ENCODE assay signal across 11 mouse cellular contexts in genomic region chr19:5566316-5566715, GRCm38 (mm10). TPM values are rescaled to one million over a fixed set of nuclear protein-coding genes. Genes with fewer than 3 reads are reported as not detected.
DNase-seq lines count a peak whose midpoint lies in the region; ATAC-seq lines count a peak whose summit lies in the region.
"Had no signal": no experiment of that assay in that cellular context is flagged by ENCODE, and none has a peak within 500 bp of the region (broad histone marks: within the 10 kb centered on the region; RNA-seq: fewer than 3 reads in every experiment).

No protein-coding gene starts in this region.

- H3K4me2 ChIP-seq in embryonic facial prominence, embryonic 15.5 days (replicated peaks): peak overlapping the region; percentile 97; the same call in 1 of the 2 replicates
- no peak overlapping the region for H3K4me2 ChIP-seq in hindbrain, embryonic 11.5 days (replicated peaks; ENCODE audit: low read depth, low read length)
- no peak overlapping the region for H3K4me2 ChIP-seq in forebrain, embryonic 13.5 days

- peaks cover 27% of the 10 kb centered on the region for H3K27me3 ChIP-seq in embryonic facial prominence, embryonic 15.5 days
- H3K27me3 ChIP-seq in limb, embryonic 10.5 days (ENCODE audit: low read depth, poor library complexity, severe bottlenecking): peaks cover 79% of the 10 kb centered on the region
- peaks cover 38% of the 10 kb centered on the region for H3K27me3 ChIP-seq in hindbrain, embryonic 11.5 days (ENCODE audit: control insufficient read depth, insufficient read depth, low read length)
- peaks cover 51% of the 10 kb centered on the region for H3K27me3 ChIP-seq in forebrain, embryonic 13.5 days

- ATAC-seq in embryonic facial prominence, embryonic 15.5 days (ENCODE audit: insufficient number of reproducible peaks, low FRiP score, low TSS enrichment, low read depth): no peak
- ATAC-seq in hindbrain, embryonic 11.5 days (ENCODE audit: low FRiP score): no peak
- no peak for ATAC-seq in forebrain, embryonic 13.5 days
- ATAC-seq: lung, postnatal 0 days had no signal

- 53% methylated on average over 5 of the region's 5 CpGs for WGBS in embryonic facial prominence, embryonic 15.5 days
- WGBS in limb, embryonic 10.5 days: 42% methylated on average over 5 of the region's 5 CpGs
- WGBS in hindbrain, embryonic 11.5 days: 59% methylated on average over 5 of the region's 5 CpGs
- 57% methylated on average over 5 of the region's 5 CpGs for WGBS in forebrain, embryonic 13.5 days

- 0 out of 2 replicates have a peak overlapping the region, but pooled peaks have one; percentile 76 for H3K4me3 ChIP-seq in embryonic facial prominence, embryonic 15.5 days (replicated peaks)
- no peak overlapping the region for H3K4me3 ChIP-seq in limb, embryonic 10.5 days
- H3K4me3 ChIP-seq in hindbrain, embryonic 11.5 days (ENCODE audit: low read depth, low read length): no peak overlapping the region; the same call in 1 of the 2 replicates
- no peak overlapping the region for H3K4me3 ChIP-seq in forebrain, embryonic 13.5 days

- no peak overlapping the region for H3K27ac ChIP-seq in embryonic facial prominence, embryonic 15.5 days (replicated peaks)
- 0 out of 2 replicates have a peak overlapping the region, but pooled peaks have one; percentile 85 for H3K27ac ChIP-seq in limb, embryonic 10.5 days
- H3K27ac ChIP-seq in hindbrain, embryonic 11.5 days (ENCODE audit: low read depth, low read length): no peak overlapping the region
- H3K27ac ChIP-seq in forebrain, embryonic 13.5 days: no peak overlapping the region

- H3K9ac ChIP-seq in embryonic facial prominence, embryonic 15.5 days: no peak overlapping the region
- H3K9ac ChIP-seq in hindbrain, embryonic 11.5 days (ENCODE audit: low read depth, low read length): no peak overlapping the region
- H3K9ac ChIP-seq in forebrain, embryonic 13.5 days: no peak overlapping the region

- peaks cover 30% of the 10 kb centered on the region for H3K4me1 ChIP-seq in embryonic facial prominence, embryonic 15.5 days
- H3K4me1 ChIP-seq in limb, embryonic 10.5 days: peaks cover 33% of the 10 kb centered on the region
- peaks cover 2% of the 10 kb centered on the region for H3K4me1 ChIP-seq in hindbrain, embryonic 11.5 days (replicated peaks; ENCODE audit: control insufficient read depth, insufficient read depth, low read length)
- peaks cover 17% of the 10 kb centered on the region for H3K4me1 ChIP-seq in forebrain, embryonic 13.5 days

- peak; percentile 93 for DNase-seq in heart, adult 11 months
- no peak for DNase-seq in heart, adult 8-10 months (ENCODE audit: low spot score)
- DNase-seq in 416B (ENCODE audit: low read depth): peak; percentile 33
- no peak for DNase-seq in limb, embryonic 10.5 days (ENCODE audit: low spot score)
- DNase-seq in layer of hippocampus, postnatal 25 days (ENCODE audit: extremely low spot score in 1 of 2, low spot score in 1 of 2): no peak
- DNase-seq in hindbrain, embryonic 11.5 days (ENCODE audit: low spot score): no peak
- DNase-seq: gastrocnemius, postnatal 25 days had no signal

- H3K36me3 ChIP-seq in embryonic facial prominence, embryonic 15.5 days: peaks cover 20% of the 10 kb centered on the region
- H3K36me3 ChIP-seq in limb, embryonic 10.5 days: no peaks in the 10 kb centered on the region
- H3K36me3 ChIP-seq in hindbrain, embryonic 11.5 days (ENCODE audit: control insufficient read depth, insufficient read depth, low read length): no peaks in the 10 kb centered on the region
- H3K36me3 ChIP-seq in forebrain, embryonic 13.5 days (ENCODE audit: poor library complexity, severe bottlenecking): 0 out of 2 replicates have a peak, but pooled peaks cover 8% of the 10 kb centered on the region

- H3K9me3 ChIP-seq in embryonic facial prominence, embryonic 15.5 days (replicated peaks): no peaks in the 10 kb centered on the region
- no peaks in the 10 kb centered on the region for H3K9me3 ChIP-seq in limb, embryonic 10.5 days (replicated peaks)
- no peaks in the 10 kb centered on the region for H3K9me3 ChIP-seq in hindbrain, embryonic 11.5 days (ENCODE audit: control insufficient read depth, low read length)
- no peaks in the 10 kb centered on the region for H3K9me3 ChIP-seq in forebrain, embryonic 13.5 days (replicated peaks)

RNA-seq across cellular contexts. Expression of gene Ap5b1, which starts 1.5 kb away (rescaled TPM):
- total RNA-seq in heart, adult 8-10 months (2022): 1 to 10 TPM; 2.3 to 3.2 (median 2.7) TPM
- polyA plus RNA-seq in embryonic facial prominence, embryonic 15.5 days (2015; fragmentation: Nextera tagmentation; extraction: Ambion mirVana): 5.2 and 5.7 TPM in 2 replicates
- 1.2 and 1.4 TPM in 2 replicates for polyA plus RNA-seq in limb, embryonic 10.5 days (2016; fragmentation: Nextera tagmentation; extraction: Ambion mirVana)
- 1 to 10 TPM; 7.7 to 8.2 TPM for total RNA-seq in layer of hippocampus, postnatal 25 days (2021)
- polyA plus RNA-seq in hindbrain, embryonic 11.5 days (2014; fragmentation: Nextera tagmentation; extraction: Ambion mirVana): 1.4 and 1.5 TPM in 2 replicates
- polyA plus RNA-seq in forebrain, embryonic 13.5 days (2015; fragmentation: Nextera tagmentation; extraction: Ambion mirVana): 1.4 and 1.7 TPM in 2 replicates

RNA-seq across cellular contexts. Expression of gene Ovol1, which starts 5.9 kb away (rescaled TPM):
- not detected for total RNA-seq in heart, adult 8-10 months (2022)
- polyA plus RNA-seq in embryonic facial prominence, embryonic 15.5 days (2015; fragmentation: Nextera tagmentation; extraction: Ambion mirVana): 22.1 and 23.3 TPM in 2 replicates
- polyA plus RNA-seq in limb, embryonic 10.5 days (2016; fragmentation: Nextera tagmentation; extraction: Ambion mirVana): 0.74 and 0.86 TPM in 2 replicates
- total RNA-seq in layer of hippocampus, postnatal 25 days (2021): not detected
- polyA plus RNA-seq in hindbrain, embryonic 11.5 days (2014; fragmentation: Nextera tagmentation; extraction: Ambion mirVana): 0.40 and 0.52 TPM in 2 replicates
- 0.06 TPM in 1 of 2 replicates, not detected in the other for polyA plus RNA-seq in forebrain, embryonic 13.5 days (2015; fragmentation: Nextera tagmentation; extraction: Ambion mirVana)
- total RNA-seq: gastrocnemius, postnatal 25 days had no signal
- polyA plus RNA-seq: neural tube, embryonic 14.5 days had no signal

RNA-seq across cellular contexts. Expression of gene Rnaseh2c, which starts 35.4 kb away (rescaled TPM):
- total RNA-seq in heart, adult 8-10 months (2022): 10 to 100 TPM; 49.9 to 66.3 (median 64.9) TPM
- polyA plus RNA-seq in embryonic facial prominence, embryonic 15.5 days (2015; fragmentation: Nextera tagmentation; extraction: Ambion mirVana): 122 and 126 TPM in 2 replicates
- 197 and 205 TPM in 2 replicates for polyA plus RNA-seq in limb, embryonic 10.5 days (2016; fragmentation: Nextera tagmentation; extraction: Ambion mirVana)
- 10 to 100 TPM; 67.6 to 85.2 TPM for total RNA-seq in layer of hippocampus, postnatal 25 days (2021)
- polyA plus RNA-seq in hindbrain, embryonic 11.5 days (2014; fragmentation: Nextera tagmentation; extraction: Ambion mirVana): 143 and 148 TPM in 2 replicates
- polyA plus RNA-seq in forebrain, embryonic 13.5 days (2015; fragmentation: Nextera tagmentation; extraction: Ambion mirVana): 146 and 170 TPM in 2 replicates

RNA-seq across cellular contexts. Expression of gene Kat5, which starts 43.7 kb away (rescaled TPM):
- 10 to 100 TPM; 23.1 to 38.7 (median 29.3) TPM for total RNA-seq in heart, adult 8-10 months (2022)
- 49.4 and 52.3 TPM in 2 replicates for polyA plus RNA-seq in embryonic facial prominence, embryonic 15.5 days (2015; fragmentation: Nextera tagmentation; extraction: Ambion mirVana)
- polyA plus RNA-seq in limb, embryonic 10.5 days (2016; fragmentation: Nextera tagmentation; extraction: Ambion mirVana): 51.5 and 59.3 TPM in 2 replicates
- total RNA-seq in layer of hippocampus, postnatal 25 days (2021): 10 to 100 TPM; 83.1 to 87.8 TPM
- 36.9 and 39.3 TPM in 2 replicates for polyA plus RNA-seq in hindbrain, embryonic 11.5 days (2014; fragmentation: Nextera tagmentation; extraction: Ambion mirVana)
- 72.7 and 80.7 TPM in 2 replicates for polyA plus RNA-seq in forebrain, embryonic 13.5 days (2015; fragmentation: Nextera tagmentation; extraction: Ambion mirVana)

RNA-seq across cellular contexts. Expression of gene Snx32, which starts 56.0 kb away (rescaled TPM):
- total RNA-seq in heart, adult 8-10 months (2022): 1 to 10 TPM; 3.7 to 6.5 (median 6.0) TPM
- 10.7 and 11.7 TPM in 2 replicates for polyA plus RNA-seq in embryonic facial prominence, embryonic 15.5 days (2015; fragmentation: Nextera tagmentation; extraction: Ambion mirVana)
- polyA plus RNA-seq in limb, embryonic 10.5 days (2016; fragmentation: Nextera tagmentation; extraction: Ambion mirVana): 4.1 and 7.0 TPM in 2 replicates
- 10 to 100 TPM; 78.0 to 86.5 TPM for total RNA-seq in layer of hippocampus, postnatal 25 days (2021)
- polyA plus RNA-seq in hindbrain, embryonic 11.5 days (2014; fragmentation: Nextera tagmentation; extraction: Ambion mirVana): 21.2 and 22.2 TPM in 2 replicates
- polyA plus RNA-seq in forebrain, embryonic 13.5 days (2015; fragmentation: Nextera tagmentation; extraction: Ambion mirVana): 41.4 and 44.4 TPM in 2 replicates

Comparison
In these comparisons a context has a peak if more than half of its experiments do, and no peak if none do; other contexts are left out.
1. DNase-seq: peak in heart, adult 11 months (single experiment) and 416B (single experiment); none in heart, adult 8-10 months (single experiment), limb, embryonic 10.5 days (single experiment), layer of hippocampus, postnatal 25 days (0 of 2) and hindbrain, embryonic 11.5 days (single experiment).
2. RNA of gene Ovol1, which starts 5.9 kb away (polyA plus RNA-seq): 22.1 to 23.3 TPM in embryonic facial prominence, embryonic 15.5 days; 0.74 to 0.86 TPM in limb, embryonic 10.5 days, 0.40 to 0.52 TPM in hindbrain, embryonic 11.5 days and 0.06 TPM in forebrain, embryonic 13.5 days; every median in the first group is over 10 times any median in the second.